Mouse (Mus musculus) olfactory bulb, adult 2 months (tissue): ENCODE measurements around the gene 4930564D02Rik. TPM values are rescaled to one million over a fixed set of nuclear protein-coding genes. Genes with fewer than 3 reads are reported as not detected.

ENCODE experiments used
- H3K27ac ChIP-seq: fragments of 200-500 bp; 2 replicates; pipeline ENCODE4 v1.5.1; 2012; ENCODE audit warnings: low read depth, low read length; ENCODE audit not compliant: insufficient read depth
- H3K4me1 ChIP-seq: fragments of 200-500 bp; 2 replicates; pipeline ENCODE4 v1.6.1; 2012; ENCODE audit warnings: low read length; ENCODE audit not compliant: control insufficient read depth, insufficient read depth
- H3K4me3 ChIP-seq: fragments of 200-500 bp; 2 replicates; pipeline ENCODE4 v1.5.1; 2012; ENCODE audit warnings: mild to moderate bottlenecking, low read depth, low read length, moderate library complexity; ENCODE audit not compliant: insufficient read depth
- CTCF ChIP-seq: fragments of 200-500 bp; IDR thresholded peaks from 2 replicates; pipeline ENCODE4 v1.5.1; 2012; ENCODE audit warnings: low read depth, mild to moderate bottlenecking, low read length, moderate library complexity; ENCODE audit not compliant: insufficient read depth
- POLR2A ChIP-seq: fragments of 200-500 bp; IDR thresholded peaks from 2 replicates; pipeline ENCODE4 v1.6.1; 2012; ENCODE audit warnings: mild to moderate bottlenecking, low read depth, low read length, moderate library complexity; ENCODE audit not compliant: insufficient read depth
- WGBS: fragments of 180-500 bp; shearing (Covaris S2); methylation state at CpG from one replicate; pipeline ENCODE4 v1.1.7; 2018; 5-methylcytosine and 5-hydroxymethylcytosine counted together
- polyA plus RNA-seq: library from polyadenylated mRNA; stranded (reverse); fragments of >200 nt; gene quantifications from 2 replicates; pipeline ENCODE4 v1.2.4, GENCODE M21; 2012; ENCODE audit warnings: low replicate concordance; ENCODE audit not compliant: missing spikeins, insufficient read depth, insufficient read length

Gene 4930564D02Rik
- polyA plus RNA-seq, 1 experiment = not detected

GRCm38 (mm10) chr3:105123776-105124175 lies 57.1 kb downstream of the 4930564D02Rik start:
- H3K4me3 ChIP-seq = no peak overlapping the region
- 0 out of 2 replicates have a peak, but pooled peaks cover 2% of the 10 kb centered on the region for H3K4me1 ChIP-seq
- WGBS = 91% methylated on average over 3 of the region's 3 CpGs
- TF ChIP-seq CTCF = no peak
- TF ChIP-seq POLR2A = no peak
- no peak overlapping the region for H3K27ac ChIP-seq

GRCm38 (mm10) chr3:105127881-105128280 lies 61.2 kb downstream of the 4930564D02Rik start:
- TF ChIP-seq CTCF = no peak
- no peak for TF ChIP-seq POLR2A
- Histone ChIP-seq H3K4me3 (no peak overlapping the region), H3K4me1 (0 out of 2 replicates have a peak, but pooled peaks cover 2% of the 10 kb centered on the region), H3K27ac (no peak overlapping the region)
- WGBS = 62% methylated on average over 7 of the region's 7 CpGs

Other genes starting within 250 kb of the 4930564D02Rik start
- gene Mov10, start 248.3 kb upstream of the 4930564D02Rik start, polyA plus RNA-seq = not detected in 2 replicates
- not detected in 2 replicates for gene St7l, start 202.8 kb upstream of the 4930564D02Rik start, polyA plus RNA-seq
- 996 TPM in 1 of 2 replicates, not detected in the other for gene Capza1, start 202.3 kb upstream of the 4930564D02Rik start, polyA plus RNA-seq
- gene Wnt2b, start 104.9 kb upstream of the 4930564D02Rik start, polyA plus RNA-seq = not detected in 2 replicates
- not detected in 2 replicates for gene Cttnbp2nl, start 13.7 kb upstream of the 4930564D02Rik start, polyA plus RNA-seq